Mouse (Mus musculus) urinary bladder, postnatal 4 days (tissue): ENCODE data around the gene Gpr107.

Experiments used
- DNase-seq, 2 experiments: peaks; one replicate each; pipeline ENCODE4 v3.0.0; 2021 to 2022; ENCODE audit warnings: low spot score in 2 of 2

The Gpr107 gene

GRCm38 (mm10) chr2:31151892-31152812, at the start of gene Gpr107:
Gene Gpr107 (plus strand): TSS chr2:31152316.
- peak; percentile 76 to 81 for DNase-seq

- no peak for DNase-seq
Observed at GRCm38 (mm10) chr2:31103321-31103720, 48.8 kb upstream of the Gpr107 start.

DNA sequence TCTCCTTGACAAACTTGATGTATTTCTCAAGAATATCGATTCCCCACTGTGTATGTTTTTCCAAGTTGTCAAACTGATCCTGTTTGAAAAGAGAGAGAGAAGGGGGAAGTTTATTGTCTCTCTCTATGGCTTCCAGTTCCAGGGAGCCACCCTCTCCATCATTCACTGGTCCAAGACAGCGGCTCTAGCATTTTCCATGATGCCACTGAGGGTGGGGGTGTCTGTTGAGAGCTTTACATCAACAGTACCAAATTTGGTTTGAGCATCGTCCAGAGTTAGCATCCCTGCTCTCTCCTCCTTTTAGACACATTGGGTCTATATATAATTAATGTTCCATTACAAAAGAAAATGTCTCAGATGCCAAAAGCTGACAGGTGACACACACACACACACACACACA, 46.8 kb upstream of the Gpr107 start:
- no peak for DNase-seq

- no peak for DNase-seq
Observed at GRCm38 (mm10) chr2:31106004-31106403, 46.1 kb upstream of the Gpr107 start.

- peak in 1 of 2 experiments; percentile 53 for DNase-seq
Observed at GRCm38 (mm10) chr2:31106621-31107320, 45.3 kb upstream of the Gpr107 start.

- DNase-seq: no peak
Observed at GRCm38 (mm10) chr2:31108186-31108585, 43.9 kb upstream of the Gpr107 start.

GRCm38 (mm10) chr2:31109960-31110548, 42.1 kb upstream of the Gpr107 start:
- DNase-seq: no peak

DNA sequence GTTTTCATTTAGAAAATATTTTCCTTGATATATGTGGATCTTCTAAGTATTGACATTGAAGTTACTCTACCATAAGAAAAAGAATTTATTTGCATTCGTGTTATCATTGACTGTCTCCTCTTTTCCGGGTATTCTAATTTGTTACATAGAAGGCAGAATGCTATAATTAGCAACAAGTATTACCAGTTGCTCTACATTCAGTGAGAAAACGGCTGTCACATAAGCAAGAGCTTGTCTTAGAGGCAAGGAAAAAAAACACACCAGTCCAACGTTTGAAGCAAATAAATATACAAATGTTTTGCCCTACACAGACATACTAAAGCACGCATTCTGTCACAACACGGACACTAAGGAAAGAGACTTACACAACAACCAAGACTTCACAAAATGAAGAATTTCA, 40.4 kb upstream of the Gpr107 start:
- no peak for DNase-seq

DNA sequence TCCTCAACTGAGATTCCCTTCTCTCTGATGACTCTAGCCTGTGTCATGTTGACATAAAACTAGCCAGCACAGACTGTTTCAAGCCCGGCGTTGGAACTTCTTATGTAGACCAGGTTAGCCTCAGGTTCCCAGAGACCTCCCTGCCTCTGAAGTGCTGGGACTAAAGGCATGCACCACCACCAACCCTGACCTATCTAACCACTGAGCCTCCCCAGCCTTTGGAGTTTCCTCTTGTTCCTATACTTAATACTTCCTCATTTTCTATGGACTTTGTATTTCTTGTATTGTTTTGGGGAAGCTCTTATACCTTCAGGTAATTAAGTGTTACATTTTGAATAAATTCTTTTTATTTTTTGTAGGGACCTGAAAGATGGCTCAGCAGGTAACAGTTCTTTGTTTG, 37.9 kb upstream of the Gpr107 start:
- no peak for DNase-seq

DNA sequence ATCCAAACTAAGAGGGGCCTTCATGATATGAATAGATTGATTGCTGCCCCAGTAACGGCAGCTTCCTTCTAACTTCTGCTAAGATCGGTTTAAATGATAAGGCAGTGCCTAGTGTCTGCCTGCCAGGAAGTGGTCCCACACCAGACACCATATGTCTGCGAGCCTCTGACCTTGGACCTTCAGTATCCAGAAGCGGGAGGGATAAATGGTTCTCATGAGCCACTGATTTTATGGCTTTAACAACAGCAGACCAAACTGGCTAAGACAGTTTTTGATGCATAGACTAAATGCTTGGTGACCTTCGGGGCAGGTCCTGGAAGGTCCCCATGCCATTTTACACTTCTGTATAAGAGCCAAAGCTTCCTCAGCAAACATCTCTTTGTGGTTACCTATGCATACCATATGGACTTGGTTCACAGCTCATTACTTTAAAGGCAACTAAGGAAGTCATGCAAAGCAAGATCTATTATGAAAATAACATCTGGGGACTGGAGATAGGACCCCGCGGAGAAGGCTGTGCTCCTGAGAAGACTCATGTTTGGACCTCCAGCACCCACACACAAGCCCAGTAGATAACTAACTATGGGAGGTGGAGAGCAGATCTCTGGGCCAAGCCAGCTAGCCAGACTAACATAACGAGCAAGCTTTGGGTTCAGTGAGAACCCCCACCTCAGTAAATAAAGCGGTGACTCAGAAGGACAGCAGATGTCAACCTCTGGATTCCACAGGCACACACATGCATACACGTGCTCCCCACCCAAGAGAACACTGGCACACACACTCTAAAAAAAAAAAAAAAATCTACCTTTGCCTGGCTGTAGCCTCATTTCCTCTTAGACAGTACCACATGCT, 36.8 kb upstream of the Gpr107 start:
- no peak for DNase-seq

DNA sequence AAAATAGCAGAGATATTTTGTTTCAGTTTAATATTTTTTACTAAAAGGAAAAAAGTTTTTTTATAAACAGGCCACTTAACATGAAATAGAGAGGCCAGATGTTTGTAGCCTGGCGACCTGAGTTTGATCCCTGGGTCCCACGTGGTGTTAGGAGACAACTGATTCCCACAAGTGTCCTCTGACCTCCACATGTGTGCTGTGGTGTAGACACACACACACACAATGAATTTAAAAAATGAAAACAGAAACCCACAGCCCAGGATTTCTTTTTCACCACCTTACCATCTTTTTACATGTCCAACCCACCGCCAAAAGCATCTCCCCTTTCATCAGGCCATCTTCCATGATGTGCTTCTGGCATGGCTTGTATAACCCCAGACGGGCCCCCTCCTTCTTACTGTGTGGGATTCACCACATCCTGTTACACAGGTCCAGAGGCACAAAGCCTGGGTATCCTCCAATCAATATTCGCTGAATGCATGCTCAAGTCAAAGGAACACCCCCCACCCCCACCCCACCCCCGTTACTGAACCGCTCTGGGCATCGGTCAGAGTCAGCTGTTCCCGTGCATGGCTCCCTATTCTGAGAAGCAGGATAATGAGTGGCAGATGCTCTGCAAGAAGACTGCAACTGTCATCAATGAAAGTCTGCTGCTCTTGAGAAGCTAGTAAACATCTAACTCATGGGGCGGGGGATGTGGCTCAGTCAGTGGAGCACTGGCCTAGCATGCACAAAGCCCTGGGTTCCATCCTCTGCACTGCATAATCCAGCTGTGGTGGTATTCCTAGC, 36.0 kb upstream of the Gpr107 start:
- DNase-seq: no peak

DNA sequence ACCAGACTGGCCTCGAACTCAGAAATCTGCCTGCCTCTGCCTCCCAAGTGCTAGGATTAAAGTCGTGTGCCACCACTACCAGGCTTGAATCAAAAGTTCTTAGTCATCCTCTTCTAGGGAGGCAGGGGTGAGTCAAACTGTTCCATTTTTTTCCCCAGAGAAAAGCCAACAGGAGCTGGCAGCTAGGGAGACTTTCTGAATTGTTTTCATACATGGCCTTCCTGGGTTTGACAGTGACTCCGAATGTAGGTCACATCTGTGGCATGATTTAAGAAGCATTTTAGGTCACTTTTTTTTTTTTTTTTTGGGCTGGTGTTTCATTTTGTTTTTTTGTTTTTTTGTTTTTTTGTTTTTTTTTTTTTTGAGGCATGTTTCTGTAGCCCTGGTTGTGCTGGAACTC, 33.9 kb upstream of the Gpr107 start:
- no peak for DNase-seq

- no peak for DNase-seq
Observed at GRCm38 (mm10) chr2:31118639-31119380, 33.3 kb upstream of the Gpr107 start.

DNA sequence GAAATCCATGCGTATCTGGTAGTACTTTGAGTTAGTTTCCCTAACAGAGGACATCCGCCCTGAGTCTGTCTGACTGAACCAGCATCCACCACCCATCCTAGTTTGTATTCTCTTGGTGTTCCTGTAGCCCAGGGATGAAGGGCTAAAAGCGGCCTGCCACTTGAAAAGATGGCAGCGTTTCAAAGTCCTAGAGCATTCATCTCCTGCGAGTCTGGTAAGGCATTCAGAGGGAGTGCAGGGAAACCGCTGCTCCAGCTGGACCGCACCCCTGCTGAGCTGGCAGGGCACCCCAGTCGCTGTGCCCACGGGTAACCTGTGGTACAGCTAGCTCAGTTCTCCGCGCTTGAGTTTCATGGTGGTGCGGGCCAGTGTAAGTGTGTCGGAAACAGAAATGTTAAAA, 32.3 kb upstream of the Gpr107 start:
- no peak for DNase-seq

DNA sequence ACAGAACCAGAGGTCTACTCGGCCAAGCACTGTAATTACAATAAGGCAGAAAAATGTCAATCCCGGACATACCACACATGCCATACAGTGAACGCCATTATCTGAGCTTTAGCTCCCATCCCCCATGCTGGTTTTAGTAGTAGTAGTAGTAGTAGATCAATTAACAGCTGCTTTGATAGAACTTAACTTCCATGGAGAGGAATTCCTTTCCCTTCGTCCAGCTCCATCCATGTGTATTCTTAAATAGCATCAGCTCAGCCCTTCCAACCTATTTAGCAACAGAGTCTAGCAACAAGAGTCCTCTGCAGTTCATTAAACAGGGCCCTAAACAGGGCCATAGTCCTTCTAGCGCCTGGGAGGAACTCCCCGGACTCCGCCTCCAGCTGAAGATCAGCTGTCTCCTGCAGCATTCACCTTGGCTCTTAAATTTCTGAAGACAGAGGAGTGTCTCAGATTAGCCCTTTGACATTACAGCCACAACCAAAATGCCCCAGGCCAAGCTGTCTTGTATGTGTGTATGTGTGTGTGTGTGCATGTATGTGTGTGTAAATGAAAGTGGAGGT, 30.9 kb upstream of the Gpr107 start:
- DNase-seq: no peak

GRCm38 (mm10) chr2:31122806-31123205, 29.3 kb upstream of the Gpr107 start:
- no peak for DNase-seq

DNA sequence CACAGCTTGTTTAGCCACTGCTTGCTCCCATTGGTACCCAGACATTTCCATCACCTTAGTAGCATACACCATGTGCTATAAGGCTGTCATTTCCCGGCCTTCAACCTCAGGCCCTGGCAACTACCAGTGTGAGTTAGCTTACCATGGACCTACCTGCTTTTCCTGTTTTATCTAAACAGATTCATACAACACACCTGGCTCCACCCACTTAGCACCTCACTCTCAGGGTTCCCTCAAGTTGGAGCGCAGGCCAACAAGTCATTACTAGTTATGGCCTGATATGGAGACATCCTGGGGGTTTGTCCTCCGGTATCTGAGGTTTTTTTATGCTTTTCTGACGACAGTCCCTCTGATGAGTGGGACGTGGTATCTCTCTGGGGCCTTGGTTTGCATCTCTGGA, 28.6 kb upstream of the Gpr107 start:
- no peak for DNase-seq

- DNase-seq: no peak
Observed at GRCm38 (mm10) chr2:31124694-31125093, 27.4 kb upstream of the Gpr107 start.

DNA sequence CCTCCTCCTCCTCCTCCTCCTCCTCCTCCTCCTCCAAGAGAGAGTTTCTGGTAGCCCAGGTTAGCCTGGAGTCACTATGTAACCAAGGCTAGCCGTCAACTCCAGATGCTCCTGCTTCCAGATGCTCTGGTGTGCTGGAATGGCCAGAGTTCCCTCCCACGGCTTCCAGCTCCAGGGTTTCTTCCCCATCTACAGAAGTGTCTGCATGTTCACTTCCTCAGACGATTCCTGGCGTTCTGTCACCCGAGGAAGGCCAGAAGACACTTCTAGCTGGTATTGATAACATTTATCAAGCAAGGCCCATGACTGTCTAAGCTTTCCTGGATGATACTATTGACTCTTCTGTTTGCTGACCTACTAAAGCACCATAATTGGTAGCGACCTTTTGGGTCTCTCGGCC, 27.0 kb upstream of the Gpr107 start:
- DNase-seq: no peak

GRCm38 (mm10) chr2:31126048-31126447, 26.1 kb upstream of the Gpr107 start:
- DNase-seq: no peak
